Mouse (Mus musculus): ENCODE measurements around the gene Gm1043. TPM values are rescaled to one million over a fixed set of nuclear protein-coding genes. Genes with fewer than 3 reads are reported as not detected.
A peak's percentile ranks its signal among the peaks of the same experiment; 100 is the strongest.

Gene Gm1043
- polyA plus RNA-seq, 1 experiment from 2014 or later = 1.3 TPM

GRCm38 (mm10) chr5:37241651-37242151 lies 156.5 kb downstream of the Gm1043 start, which contains the start of gene Crmp1:
Gene Crmp1 (plus strand): TSS chr5:37241940.
- no peaks in the 10 kb centered on the region for H3K9me3 ChIP-seq
- under 1% methylated on average over 54 of the region's 56 CpGs for WGBS
- peaks cover 40% of the 10 kb centered on the region for H3K27me3 ChIP-seq
- H3K36me3 ChIP-seq = no peaks in the 10 kb centered on the region
- peak; percentile 75 for ATAC-seq
- peak within 1 kb of the TSS; percentile 86 for H3K4me3 ChIP-seq (replicated peaks)
- H3K27ac ChIP-seq = peak within 1 kb of the TSS; percentile 60
- peaks cover 49% of the 10 kb centered on the region for H3K4me1 ChIP-seq (replicated peaks)
- peak within 1 kb of the TSS; percentile 93 for H3K9ac ChIP-seq (replicated peaks)
- peak within 1 kb of the TSS; percentile 84 for H3K4me2 ChIP-seq (replicated peaks)

- peak overlapping the region; percentile 86 for H3K4me3 ChIP-seq (replicated peaks)
- H3K36me3 ChIP-seq = no peaks in the 10 kb centered on the region
- no peaks in the 10 kb centered on the region for H3K9me3 ChIP-seq
- ATAC-seq = no peak
- H3K4me2 ChIP-seq (replicated peaks) = peak overlapping the region; percentile 84
- peaks cover 53% of the 10 kb centered on the region for H3K4me1 ChIP-seq (replicated peaks)
- peak overlapping the region; percentile 98 for H3K27ac ChIP-seq
- peaks cover 40% of the 10 kb centered on the region for H3K27me3 ChIP-seq
- peak overlapping the region; percentile 93 for H3K9ac ChIP-seq (replicated peaks)
- WGBS = 10% methylated on average over 44 of the region's 44 CpGs
Observed at GRCm38 (mm10) chr5:37242360-37243168, 157.4 kb downstream of the Gm1043 start.

- Histone ChIP-seq H3K27me3 (peaks cover 40% of the 10 kb centered on the region), H3K4me3 (replicated peaks) (peak overlapping the region; percentile 86), H3K27ac (peak overlapping the region; percentile 98), H3K4me1 (replicated peaks) (peaks cover 61% of the 10 kb centered on the region), H3K9ac (replicated peaks) (peak overlapping the region; percentile 93), H3K9me3 (no peaks in the 10 kb centered on the region), H3K4me2 (replicated peaks) (peak overlapping the region; percentile 84), H3K36me3 (no peaks in the 10 kb centered on the region)
- ATAC-seq = no peak
- WGBS = 1% methylated on average over 19 of the region's 19 CpGs
Observed at GRCm38 (mm10) chr5:37243169-37243886, 158.2 kb downstream of the Gm1043 start.

- peaks cover 40% of the 10 kb centered on the region for H3K27me3 ChIP-seq
- peak overlapping the region; percentile 86 for H3K4me3 ChIP-seq (replicated peaks)
- peak overlapping the region; percentile 93 for H3K9ac ChIP-seq (replicated peaks)
- peak overlapping the region; percentile 98 for H3K27ac ChIP-seq
- H3K9me3 ChIP-seq = no peaks in the 10 kb centered on the region
- WGBS = 2% methylated on average over 13 of the region's 13 CpGs
- peak; percentile 41 for ATAC-seq
- H3K4me2 ChIP-seq (replicated peaks) = peak overlapping the region; percentile 84
- H3K4me1 ChIP-seq (replicated peaks) = peaks cover 69% of the 10 kb centered on the region
- H3K36me3 ChIP-seq = no peaks in the 10 kb centered on the region
Observed at GRCm38 (mm10) chr5:37244161-37244560, 159.0 kb downstream of the Gm1043 start.

- Histone ChIP-seq H3K9me3 (no peaks in the 10 kb centered on the region), H3K36me3 (no peaks in the 10 kb centered on the region), H3K4me3 (replicated peaks) (peak overlapping the region; percentile 86), H3K27ac (peak overlapping the region; percentile 98), H3K4me2 (replicated peaks) (peak overlapping the region; percentile 84), H3K4me1 (replicated peaks) (peaks cover 75% of the 10 kb centered on the region), H3K9ac (replicated peaks) (peak overlapping the region; percentile 93), H3K27me3 (peaks cover 34% of the 10 kb centered on the region)
- ATAC-seq = no peak
- WGBS = 51% methylated on average over 9 of the region's 9 CpGs
Observed at GRCm38 (mm10) chr5:37244666-37245242, 159.6 kb downstream of the Gm1043 start.

GRCm38 (mm10) chr5:37245651-37246050 lies 160.5 kb downstream of the Gm1043 start:
- peak overlapping the region; percentile 93 for H3K9ac ChIP-seq (replicated peaks)
- WGBS = under 1% methylated on average over 42 of the region's 42 CpGs
- peak overlapping the region; percentile 84 for H3K4me2 ChIP-seq (replicated peaks)
- peaks cover 78% of the 10 kb centered on the region for H3K4me1 ChIP-seq (replicated peaks)
- H3K9me3 ChIP-seq = no peaks in the 10 kb centered on the region
- H3K36me3 ChIP-seq = no peaks in the 10 kb centered on the region
- H3K4me3 ChIP-seq (replicated peaks) = peak overlapping the region; percentile 86
- peak overlapping the region; percentile 98 for H3K27ac ChIP-seq
- peaks cover 25% of the 10 kb centered on the region for H3K27me3 ChIP-seq
- ATAC-seq = peak; percentile 63

GRCm38 (mm10) chr5:37246138-37246910 lies 161.2 kb downstream of the Gm1043 start:
- no peaks in the 10 kb centered on the region for H3K36me3 ChIP-seq
- H3K9me3 ChIP-seq = no peaks in the 10 kb centered on the region
- peak; percentile 50 for ATAC-seq
- peaks cover 78% of the 10 kb centered on the region for H3K4me1 ChIP-seq (replicated peaks)
- under 1% methylated on average over 35 of the region's 37 CpGs for WGBS
- peak overlapping the region; percentile 84 for H3K4me2 ChIP-seq (replicated peaks)
- peak overlapping the region; percentile 86 for H3K4me3 ChIP-seq (replicated peaks)
- peak overlapping the region; percentile 98 for H3K27ac ChIP-seq
- H3K27me3 ChIP-seq = peaks cover 18% of the 10 kb centered on the region
- peak overlapping the region; percentile 93 for H3K9ac ChIP-seq (replicated peaks)

- no peaks in the 10 kb centered on the region for H3K9me3 ChIP-seq
- ATAC-seq = no peak
- H3K27me3 ChIP-seq = peaks cover 13% of the 10 kb centered on the region
- peak overlapping the region; percentile 86 for H3K4me3 ChIP-seq (replicated peaks)
- H3K9ac ChIP-seq (replicated peaks) = peak overlapping the region; percentile 93
- peaks cover 83% of the 10 kb centered on the region for H3K4me1 ChIP-seq (replicated peaks)
- peaks cover 6% of the 10 kb centered on the region for H3K36me3 ChIP-seq
- WGBS = 45% methylated on average over 4 of the region's 4 CpGs
- H3K4me2 ChIP-seq (replicated peaks) = peak overlapping the region; percentile 84
- peak overlapping the region; percentile 98 for H3K27ac ChIP-seq
Observed at GRCm38 (mm10) chr5:37247456-37247855, 162.3 kb downstream of the Gm1043 start.

- Histone ChIP-seq H3K4me2 (replicated peaks) (peak overlapping the region; percentile 84), H3K27me3 (peaks cover 2% of the 10 kb centered on the region; the same call in 1 of the 2 replicates), H3K4me1 (replicated peaks) (peaks cover 75% of the 10 kb centered on the region), H3K9me3 (no peaks in the 10 kb centered on the region), H3K27ac (peak overlapping the region; percentile 61), H3K36me3 (peaks cover 13% of the 10 kb centered on the region), H3K9ac (replicated peaks) (peak overlapping the region; percentile 93), H3K4me3 (replicated peaks) (peak overlapping the region; percentile 86)
- ATAC-seq = no peak
- WGBS = 70% methylated on average over 3 of the region's 3 CpGs
Observed at GRCm38 (mm10) chr5:37248870-37249269, 163.7 kb downstream of the Gm1043 start.

- ATAC-seq = no peak
- peaks cover 14% of the 10 kb centered on the region for H3K36me3 ChIP-seq
- WGBS = 83% methylated on average over 3 of the region's 3 CpGs
- peaks cover 85% of the 10 kb centered on the region for H3K4me1 ChIP-seq (replicated peaks)
- H3K4me3 ChIP-seq (replicated peaks) = no peak overlapping the region
- H3K4me2 ChIP-seq (replicated peaks) = 0 out of 2 replicates have a peak overlapping the region, but pooled peaks have one; percentile 11
- H3K9ac ChIP-seq (replicated peaks) = no peak overlapping the region
- no peaks in the 10 kb centered on the region for H3K27me3 ChIP-seq
- H3K27ac ChIP-seq = no peak overlapping the region
- no peaks in the 10 kb centered on the region for H3K9me3 ChIP-seq
Observed at GRCm38 (mm10) chr5:37251596-37251995, 166.4 kb downstream of the Gm1043 start.

Measured in midbrain, embryonic 13.5 days (tissue).